Mouse (Mus musculus) embryonic fibroblast, embryonic 13.5 days (primary cell): ENCODE measurements around the gene Orm1.

Experiments used
- CTCF ChIP-seq: IDR thresholded peaks from 2 replicates; pipeline ENCODE4 v1.5.1; 2011; ENCODE audit warnings: mild to moderate bottlenecking, control low read depth, low read length, moderate library complexity, borderline replicate concordance; ENCODE audit not compliant: insufficient read depth
- POLR2A ChIP-seq: IDR thresholded peaks from 2 replicates; pipeline ENCODE4 v1.6.1; 2011; ENCODE audit warnings: low read depth, mild to moderate bottlenecking, control low read depth, low read length, moderate library complexity

GRCm38 (mm10) chr4:63391322-63391721, 47.0 kb downstream of the Orm1 start:
- TF ChIP-seq POLR2A (no peak), CTCF (no peak)
